ENCODE assay signal across 20 mouse cellular contexts in genomic region chr5:36844490-36844889, GRCm38 (mm10). TPM values are rescaled to one million over a fixed set of nuclear protein-coding genes. Genes with fewer than 3 reads are reported as not detected.
A peak's percentile ranks its signal among the peaks of the same experiment; 100 is the strongest.
DNase-seq lines count a peak whose midpoint lies in the region; ATAC-seq and TF ChIP-seq lines count a peak whose summit lies in the region.
"Had no signal": no experiment of that assay in that cellular context is flagged by ENCODE, and none has a peak within 500 bp of the region (broad histone marks: within the 10 kb centered on the region; RNA-seq: fewer than 3 reads in every experiment).

No protein-coding gene starts in this region.

- no peak for TF ChIP-seq CTCF in forebrain, postnatal 0 days (IDR thresholded peaks at IDR 0.05; ENCODE audit: low read depth)
- TF ChIP-seq CTCF in cortical plate, adult 2 months (IDR thresholded peaks at IDR 0.05; ENCODE audit: extremely low read depth, insufficient read depth, low read length): no peak

- intact Hi-C loops in left cerebral cortex, postnatal 4 days (cut with DNase I): no loop called here

- no peak for TF ChIP-seq POLR2A in cortical plate, adult 2 months (IDR thresholded peaks at IDR 0.05; ENCODE audit: extremely low read depth, insufficient read depth, low read length)

- WGBS in forebrain, postnatal 0 days: 73% methylated on average over 10 of the region's 10 CpGs
- WGBS in forebrain, embryonic 11.5 days: 87% methylated on average over 10 of the region's 10 CpGs
- WGBS in neural tube, embryonic 14.5 days: 20% methylated on average over 10 of the region's 10 CpGs

- H3K4me1 ChIP-seq in forebrain, postnatal 0 days (ENCODE audit: insufficient read depth): no peaks in the 10 kb centered on the region
- H3K4me1 ChIP-seq in forebrain, embryonic 11.5 days (replicated peaks; ENCODE audit: control insufficient read depth, insufficient read depth, low read length): no peaks in the 10 kb centered on the region
- H3K4me1 ChIP-seq in cortical plate, adult 2 months (ENCODE audit: control insufficient read depth, insufficient read depth, low read length): peaks cover 12% of the 10 kb centered on the region
- H3K4me1 ChIP-seq in neural tube, embryonic 14.5 days (ENCODE audit: control insufficient read depth, insufficient read depth, low read length): 0 out of 2 replicates have a peak, but pooled peaks cover 4% of the 10 kb centered on the region
- H3K4me1 ChIP-seq: heart, embryonic 12.5 days; limb, embryonic 13.5 days; liver, embryonic 15.5 days had no signal

- no peaks in the 10 kb centered on the region for H3K27me3 ChIP-seq in forebrain, postnatal 0 days (ENCODE audit: insufficient read depth, low read length)
- H3K27me3 ChIP-seq in forebrain, embryonic 11.5 days (ENCODE audit: control insufficient read depth, insufficient read depth, low read length): no peaks in the 10 kb centered on the region
- no peaks in the 10 kb centered on the region for H3K27me3 ChIP-seq in neural tube, embryonic 14.5 days (ENCODE audit: control insufficient read depth, insufficient read depth, low read length)
- H3K27me3 ChIP-seq: heart, embryonic 12.5 days; limb, embryonic 13.5 days; liver, embryonic 15.5 days had no signal

- H3K9me3 ChIP-seq in forebrain, postnatal 0 days (ENCODE audit: low read length): no peaks in the 10 kb centered on the region
- H3K9me3 ChIP-seq in forebrain, embryonic 11.5 days (ENCODE audit: control insufficient read depth, low read length): no peaks in the 10 kb centered on the region
- no peaks in the 10 kb centered on the region for H3K9me3 ChIP-seq in neural tube, embryonic 14.5 days (ENCODE audit: control insufficient read depth, low read length)
- H3K9me3 ChIP-seq: limb, embryonic 13.5 days; liver, embryonic 15.5 days had no signal

- no peak overlapping the region for H3K4me2 ChIP-seq in forebrain, postnatal 0 days (ENCODE audit: low read depth)
- no peak overlapping the region for H3K4me2 ChIP-seq in forebrain, embryonic 11.5 days (ENCODE audit: low read depth, low read length, severe bottlenecking)
- no peak overlapping the region for H3K4me2 ChIP-seq in neural tube, embryonic 14.5 days (ENCODE audit: low read depth, low read length)
- H3K4me2 ChIP-seq: heart, embryonic 12.5 days; limb, embryonic 13.5 days; liver, embryonic 15.5 days had no signal

- no peaks in the 10 kb centered on the region for H3K36me3 ChIP-seq in forebrain, postnatal 0 days (ENCODE audit: insufficient read depth)
- no peaks in the 10 kb centered on the region for H3K36me3 ChIP-seq in forebrain, embryonic 11.5 days (ENCODE audit: control insufficient read depth, insufficient read depth, low read length)
- no peaks in the 10 kb centered on the region for H3K36me3 ChIP-seq in neural tube, embryonic 14.5 days (ENCODE audit: control insufficient read depth, insufficient read depth, low read length)
- H3K36me3 ChIP-seq: heart, embryonic 12.5 days; limb, embryonic 13.5 days; liver, embryonic 15.5 days had no signal

- no peak overlapping the region for H3K9ac ChIP-seq in forebrain, postnatal 0 days
- no peak overlapping the region for H3K9ac ChIP-seq in forebrain, embryonic 11.5 days (ENCODE audit: low read length)
- H3K9ac ChIP-seq in neural tube, embryonic 14.5 days (replicated peaks; ENCODE audit: low read depth, low read length): no peak overlapping the region
- H3K9ac ChIP-seq: heart, embryonic 12.5 days; limb, embryonic 13.5 days; liver, embryonic 15.5 days had no signal

- H3K27ac ChIP-seq in forebrain, postnatal 0 days (ENCODE audit: low read depth, low read length): no peak overlapping the region
- no peak overlapping the region for H3K27ac ChIP-seq in forebrain, embryonic 11.5 days (ENCODE audit: low read depth, low read length)
- peak overlapping the region; percentile 74; the same call in 1 of the 2 replicates for H3K27ac ChIP-seq in cortical plate, adult 2 months (ENCODE audit: insufficient read depth, low read length)
- H3K27ac ChIP-seq in neural tube, embryonic 14.5 days (ENCODE audit: low read depth, low read length): peak overlapping the region; percentile 55; the same call in 1 of the 2 replicates
- H3K27ac ChIP-seq: limb, embryonic 13.5 days; liver, embryonic 15.5 days had no signal

- H3K4me3 ChIP-seq in forebrain, postnatal 0 days (ENCODE audit: low read depth, low read length): no peak overlapping the region
- no peak overlapping the region for H3K4me3 ChIP-seq in forebrain, embryonic 11.5 days (ENCODE audit: low read depth, low read length)
- no peak overlapping the region for H3K4me3 ChIP-seq in cortical plate, adult 2 months (ENCODE audit: insufficient read depth, low read length)
- no peak overlapping the region for H3K4me3 ChIP-seq in neural tube, embryonic 14.5 days (ENCODE audit: low read depth, low read length)
- H3K4me3 ChIP-seq: heart, embryonic 12.5 days; limb, embryonic 13.5 days; liver, embryonic 15.5 days had no signal

- DNase-seq in forebrain, postnatal 0 days: no peak
- no peak for DNase-seq in forebrain, embryonic 11.5 days (ENCODE audit: low spot score)
- peak; percentile 26 to 46 for DNase-seq in left cerebral cortex, adult 18-20 months (ENCODE audit: low spot score in 2 of 2)
- DNase-seq in left cerebral cortex, postnatal 4 days: no peak
- no peak for DNase-seq in heart, adult 11 months
- DNase-seq in adrenal gland, postnatal 4 days (ENCODE audit: low spot score in 2 of 2): no peak
- DNase-seq: adrenal gland, postnatal 10 days; cerebellum, adult 9-10 months; embryo, embryonic 11 days; heart, postnatal 36 days; kidney, adult 18-20 months; kidney, postnatal 36 days; lung, postnatal 10 days had no signal

- ATAC-seq in forebrain, postnatal 0 days: 0 out of 2 replicates have a peak, but pooled peaks have one; percentile 6
- no peak for ATAC-seq in forebrain, embryonic 11.5 days (replicated peaks; ENCODE audit: low FRiP score)
- peak; percentile 73 for ATAC-seq in neural tube, embryonic 14.5 days (ENCODE audit: low read depth)
- ATAC-seq: forebrain, embryonic 14.5 days had no signal

RNA-seq across cellular contexts. Expression of gene Man2b2, which starts 14.0 kb away (rescaled TPM):
- 10.8 and 13.9 TPM in 2 replicates for total RNA-seq in forebrain, postnatal 0 days (2014; rRNA removed)
- polyA plus RNA-seq in forebrain, postnatal 0 days (2015; fragmentation: Nextera tagmentation; extraction: Ambion mirVana): 10.3 and 12.7 TPM in 2 replicates
- 10.2 and 12.2 TPM in 2 replicates for polyA plus RNA-seq in forebrain, embryonic 11.5 days (2014; fragmentation: Nextera tagmentation; extraction: Ambion mirVana)
- 10 to 100 TPM; 29.6 to 30.3 TPM for total RNA-seq in left cerebral cortex, adult 18-20 months (2021)
- 10 to 100 TPM; 13.3 to 13.6 TPM for total RNA-seq in left cerebral cortex, postnatal 4 days (2021)
- polyA plus RNA-seq in cortical plate, adult 2 months (2012; rRNA removed): 33.7 and 35.3 TPM in 2 replicates
- polyA plus RNA-seq in neural tube, embryonic 14.5 days (2014; fragmentation: Nextera tagmentation; extraction: Ambion mirVana): 12.2 and 14.0 TPM in 2 replicates
- total RNA-seq in adrenal gland, postnatal 4 days (2021): 10 to 100 TPM; 60.2 to 62.4 TPM

RNA-seq across cellular contexts. Expression of gene Ppp2r2c, which starts 23.8 kb away (rescaled TPM):
- total RNA-seq in forebrain, postnatal 0 days (2014; rRNA removed): 171 and 177 TPM in 2 replicates
- polyA plus RNA-seq in forebrain, postnatal 0 days (2015; fragmentation: Nextera tagmentation; extraction: Ambion mirVana): 75.5 and 96.1 TPM in 2 replicates
- polyA plus RNA-seq in forebrain, embryonic 11.5 days (2014; fragmentation: Nextera tagmentation; extraction: Ambion mirVana): 1.0 and 1.4 TPM in 2 replicates
- 100 to 1,000 TPM; 444 to 453 TPM for total RNA-seq in left cerebral cortex, adult 18-20 months (2021)
- total RNA-seq in left cerebral cortex, postnatal 4 days (2021): 100 to 1,000 TPM; 271 to 272 TPM
- 442 and 456 TPM in 2 replicates for polyA plus RNA-seq in cortical plate, adult 2 months (2012; rRNA removed)
- polyA plus RNA-seq in neural tube, embryonic 14.5 days (2014; fragmentation: Nextera tagmentation; extraction: Ambion mirVana): 64.1 and 67.0 TPM in 2 replicates
- total RNA-seq in adrenal gland, postnatal 4 days (2021): 10 to 100 TPM; 12.8 to 12.9 TPM
- total RNA-seq: megakaryocyte-erythroid progenitor cell, adult 5-6 weeks had no signal
- polyA plus RNA-seq: liver, embryonic 15.5 days had no signal

RNA-seq across cellular contexts. Expression of gene Mrfap1, which starts 47.9 kb away (rescaled TPM):
- 296 and 353 TPM in 2 replicates for total RNA-seq in forebrain, postnatal 0 days (2014; rRNA removed)
- 477 and 530 TPM in 2 replicates for polyA plus RNA-seq in forebrain, postnatal 0 days (2015; fragmentation: Nextera tagmentation; extraction: Ambion mirVana)
- 563 and 565 TPM in 2 replicates for polyA plus RNA-seq in forebrain, embryonic 11.5 days (2014; fragmentation: Nextera tagmentation; extraction: Ambion mirVana)
- total RNA-seq in left cerebral cortex, adult 18-20 months (2021): 100 to 1,000 TPM; 430 to 460 TPM
- total RNA-seq in left cerebral cortex, postnatal 4 days (2021): 100 to 1,000 TPM; 358 TPM
- polyA plus RNA-seq in cortical plate, adult 2 months (2012; rRNA removed): 302 and 325 TPM in 2 replicates
- 310 and 339 TPM in 2 replicates for polyA plus RNA-seq in neural tube, embryonic 14.5 days (2014; fragmentation: Nextera tagmentation; extraction: Ambion mirVana)
- 100 to 1,000 TPM; 495 to 515 TPM for total RNA-seq in adrenal gland, postnatal 4 days (2021)

Comparison
In these comparisons a context has a peak if more than half of its experiments do, and no peak if none do; other contexts are left out.
1. DNase-seq: peak in left cerebral cortex, adult 18-20 months (2 of 2); none in forebrain, postnatal 0 days (single experiment), forebrain, embryonic 11.5 days (single experiment), left cerebral cortex, postnatal 4 days (single experiment), heart, adult 11 months (single experiment) and adrenal gland, postnatal 4 days (0 of 2).
2. H3K27ac ChIP-seq: peak in cortical plate, adult 2 months (single experiment) and neural tube, embryonic 14.5 days (single experiment); none in forebrain, postnatal 0 days (single experiment) and forebrain, embryonic 11.5 days (single experiment).
3. RNA of gene Ppp2r2c, which starts 23.8 kb away (total RNA-seq): 444 to 453 TPM in left cerebral cortex, adult 18-20 months, 271 to 272 TPM in left cerebral cortex, postnatal 4 days and 171 to 177 TPM in forebrain, postnatal 0 days; 12.8 to 12.9 TPM in adrenal gland, postnatal 4 days; every median in the first group is over 10 times any median in the second.